Mouse (Mus musculus) E14TG2a.4 (cell line): Measurements from ENCODE around the gene Mau2.
"Not testable (repeated sequence)": the region's sequence is repeated elsewhere in the genome, so short reads cannot be mapped to it uniquely, and the experiment has no call there.

Source experiments
- H3K27me3 ChIP-seq: 2 replicates; pipeline ENCODE4 v1.6.1; 2014; ENCODE audit warnings: low read length, control low read depth; ENCODE audit not compliant: insufficient read depth
- H3K36me3 ChIP-seq: 2 replicates; pipeline ENCODE4 v1.6.1; 2014; ENCODE audit warnings: low read length, control low read depth; ENCODE audit not compliant: insufficient read depth
- H3K4me1 ChIP-seq: replicated peaks from 2 replicates; pipeline ENCODE4 v1.6.1; 2014; ENCODE audit warnings: low read depth, low read length, control low read depth
- H3K4me3 ChIP-seq: replicated peaks from 2 replicates; pipeline ENCODE4 v1.5.1; 2014; ENCODE audit warnings: mild to moderate bottlenecking, low read length
- H3K9me3 ChIP-seq: 2 replicates; pipeline ENCODE4 v1.6.1; 2014; ENCODE audit warnings: low read length, control low read depth
- CTCF ChIP-seq: conservative IDR thresholded peaks from 2 replicates; pipeline ENCODE4 v1.5.1; 2014; ENCODE audit warnings: low read length
- NANOG ChIP-seq: IDR thresholded peaks from 2 replicates; pipeline ENCODE4 v1.6.1; 2014; ENCODE audit warnings: borderline replicate concordance, low read length, mixed read lengths
- POU5F1 ChIP-seq: IDR thresholded peaks from 2 replicates; pipeline ENCODE4 v1.6.1; 2014; ENCODE audit warnings: low read length, borderline replicate concordance

Gene Mau2

GRCm38 (mm10) chr8:70041885-70042546 lies 518 bp downstream of the Mau2 start:
- Histone ChIP-seq H3K9me3 (no peaks in the 10 kb centered on the region), H3K36me3 (peaks cover 28% of the 10 kb centered on the region), H3K4me3 (peak overlapping the region; percentile 100), H3K4me1 (peaks cover 38% of the 10 kb centered on the region), H3K27me3 (no peaks in the 10 kb centered on the region)
- TF ChIP-seq POU5F1 (no peak), NANOG (no peak), CTCF (no peak)

GRCm38 (mm10) chr8:70037994-70038393 lies 4.5 kb downstream of the Mau2 start:
- H3K9me3 ChIP-seq: no peaks in the 10 kb centered on the region
- H3K4me3 ChIP-seq: no peak overlapping the region
- H3K27me3 ChIP-seq: no peaks in the 10 kb centered on the region
- peaks cover 37% of the 10 kb centered on the region for H3K4me1 ChIP-seq
- H3K36me3 ChIP-seq: peaks cover 53% of the 10 kb centered on the region
- TF ChIP-seq POU5F1: no peak
- no peak for TF ChIP-seq CTCF
- TF ChIP-seq NANOG: no peak

- Histone ChIP-seq H3K27me3 (no peaks in the 10 kb centered on the region), H3K36me3 (peaks cover 89% of the 10 kb centered on the region), H3K9me3 (no peaks in the 10 kb centered on the region), H3K4me1 (peaks cover 13% of the 10 kb centered on the region), H3K4me3 (no peak overlapping the region)
- TF ChIP-seq CTCF (no peak), NANOG (no peak), POU5F1 (no peak)
Observed at GRCm38 (mm10) chr8:70030255-70030654, 12.3 kb downstream of the Mau2 start.

GRCm38 (mm10) chr8:70026151-70026550 lies 16.4 kb downstream of the Mau2 start:
- no peaks in the 10 kb centered on the region for H3K9me3 ChIP-seq
- H3K4me3 ChIP-seq: no peak overlapping the region
- no peak for TF ChIP-seq NANOG
- no peak for TF ChIP-seq POU5F1
- no peak for TF ChIP-seq CTCF
- H3K27me3 ChIP-seq: no peaks in the 10 kb centered on the region
- H3K36me3 ChIP-seq: peaks cover 100% of the 10 kb centered on the region
- peaks cover 13% of the 10 kb centered on the region for H3K4me1 ChIP-seq

GRCm38 (mm10) chr8:70023596-70023995 lies 18.9 kb downstream of the Mau2 start:
- Histone ChIP-seq H3K27me3 (no peaks in the 10 kb centered on the region), H3K4me1 (peaks cover 13% of the 10 kb centered on the region), H3K36me3 (peaks cover 100% of the 10 kb centered on the region), H3K4me3 (no peak overlapping the region), H3K9me3 (no peaks in the 10 kb centered on the region)
- TF ChIP-seq CTCF (no peak), POU5F1 (no peak), NANOG (no peak)

- no peak overlapping the region for H3K4me3 ChIP-seq
- TF ChIP-seq NANOG (no peak), POU5F1 (no peak), CTCF (no peak)
- H3K9me3 ChIP-seq: no peaks in the 10 kb centered on the region
- H3K4me1 ChIP-seq: peaks cover 11% of the 10 kb centered on the region
- H3K36me3 ChIP-seq: peaks cover 37% of the 10 kb centered on the region
- no peaks in the 10 kb centered on the region for H3K27me3 ChIP-seq
Observed at GRCm38 (mm10) chr8:70015017-70015416, 27.5 kb downstream of the Mau2 start.

GRCm38 (mm10) chr8:70012763-70013162 lies 29.8 kb downstream of the Mau2 start:
- TF ChIP-seq NANOG (no peak), CTCF (no peak), POU5F1 (no peak)
- H3K4me3 ChIP-seq: no peak overlapping the region
- no peaks in the 10 kb centered on the region for H3K27me3 ChIP-seq
- H3K36me3 ChIP-seq: peaks cover 15% of the 10 kb centered on the region
- H3K9me3 ChIP-seq: no peaks in the 10 kb centered on the region
- peaks cover 11% of the 10 kb centered on the region for H3K4me1 ChIP-seq

GRCm38 (mm10) chr8:70012350-70012749 lies 30.2 kb downstream of the Mau2 start:
- peaks cover 11% of the 10 kb centered on the region for H3K36me3 ChIP-seq
- H3K4me3 ChIP-seq: no peak overlapping the region
- no peaks in the 10 kb centered on the region for H3K27me3 ChIP-seq
- H3K9me3 ChIP-seq: no peaks in the 10 kb centered on the region
- H3K4me1 ChIP-seq: peaks cover 11% of the 10 kb centered on the region
- TF ChIP-seq NANOG: no peak
- TF ChIP-seq CTCF: no peak
- TF ChIP-seq POU5F1: no peak

GRCm38 (mm10) chr8:70010796-70011195 lies 31.7 kb downstream of the Mau2 start:
- H3K9me3 ChIP-seq, H3K27me3 ChIP-seq, H3K4me3 ChIP-seq, H3K36me3 ChIP-seq: not testable (repeated sequence)
- peaks cover 11% of the 10 kb centered on the region for H3K4me1 ChIP-seq
